Mouse (Mus musculus) hematopoietic stem cell, adult 5-6 weeks (primary cell): ENCODE data around the gene Tpsab1. TPM values are rescaled to one million over a fixed set of nuclear protein-coding genes. Genes with fewer than 3 reads are reported as not detected.

ENCODE experiments used
- ATAC-seq, 2 experiments: fragments of 125-278 bp in 1 of 2; replicated peaks in 1 of 2; 2 replicates each; pipeline ENCODE4 v1.8.0; 2016 to 2017; ENCODE audit warnings: inconsistent platforms in 2 of 2, mild to moderate bottlenecking in 2 of 2, moderate number of reproducible peaks in 2 of 2, low read depth in 1 of 2, moderate TSS enrichment in 1 of 2; ENCODE audit not compliant: low FRiP score in 2 of 2, poor library complexity in 2 of 2, severe bottlenecking in 2 of 2, insufficient read depth in 1 of 2, low TSS enrichment in 1 of 2
- total RNA-seq: library from RNA; stranded (forward); fragments of 172-1452, 232-1000 nt; gene quantifications from 2 replicates; pipeline ENCODE4 v1.2.3, GENCODE M21; 2017

Gene Tpsab1
- total RNA-seq, 1 experiment from 2014 or later = not detected

GRCm38 (mm10) chr17:25293495-25293894, 51.9 kb downstream of the Tpsab1 start:
- no peak for ATAC-seq

Other genes with a start within 250 kb of the Tpsab1 start
- gene Telo2, start 229.6 kb downstream of the Tpsab1 start, total RNA-seq = 22.5 and 28.7 TPM in 2 replicates
- gene Ptx4, start 224.8 kb downstream of the Tpsab1 start, total RNA-seq = 0.40 TPM in 1 of 2 replicates, not detected in the other
- 7.0 and 7.7 TPM in 2 replicates for gene Clcn7, start 212.2 kb downstream of the Tpsab1 start, total RNA-seq
- gene Ccdc154, start 183.1 kb downstream of the Tpsab1 start, total RNA-seq = not detected in 2 replicates
- not detected in 2 replicates for gene Gm38655, start 170.1 kb downstream of the Tpsab1 start, total RNA-seq
- gene BC003965, start 161.0 kb downstream of the Tpsab1 start, total RNA-seq = 13.3 and 18.7 TPM in 2 replicates
- 11.6 and 14.4 TPM in 2 replicates for gene Unkl, start 157.2 kb downstream of the Tpsab1 start, total RNA-seq
- gene Gnptg, start 105.4 kb downstream of the Tpsab1 start, total RNA-seq = 16.6 and 21.9 TPM in 2 replicates
- 29.1 and 29.9 TPM in 2 replicates for gene Tsr3, start 105.4 kb downstream of the Tpsab1 start, total RNA-seq
- 1.3 and 1.8 TPM in 2 replicates for gene Baiap3, start 89.2 kb downstream of the Tpsab1 start, total RNA-seq
- gene Ube2i, start 70.9 kb downstream of the Tpsab1 start, total RNA-seq = 371 and 385 TPM in 2 replicates
- gene Prss34, start 47.2 kb downstream of the Tpsab1 start, total RNA-seq = 10.8 and 48.7 TPM in 2 replicates
- gene Prss28, start 36.9 kb downstream of the Tpsab1 start, total RNA-seq = not detected in 2 replicates
- gene Prss29, start 26.9 kb downstream of the Tpsab1 start, total RNA-seq = not detected in 2 replicates
- not detected in 2 replicates for gene Tpsb2, start 20.7 kb upstream of the Tpsab1 start, total RNA-seq
- gene Tpsg1, start 23.7 kb upstream of the Tpsab1 start, total RNA-seq = not detected in 2 replicates
- 0.74 TPM in 1 of 2 replicates, not detected in the other for gene Cacna1h, start 88.2 kb upstream of the Tpsab1 start, total RNA-seq
- gene Tekt4, start 109.1 kb upstream of the Tpsab1 start, total RNA-seq = not detected in 2 replicates
- not detected in 2 replicates for gene Sstr5, start 151.7 kb upstream of the Tpsab1 start, total RNA-seq
- gene Sox8, start 225.1 kb upstream of the Tpsab1 start, total RNA-seq = not detected in 2 replicates
- gene Lmf1, start 233.5 kb upstream of the Tpsab1 start, total RNA-seq = 6.7 and 12.1 TPM in 2 replicates